Mouse (Mus musculus): ENCODE data around the gene Rsbn1l. TPM values are rescaled to one million over a fixed set of nuclear protein-coding genes. Genes with fewer than 3 reads are reported as not detected.

Gene Rsbn1l
- 5.4 and 7.1 TPM in 2 replicates for polyA plus RNA-seq (2016; fragmentation: Nextera tagmentation; extraction: Ambion mirVana)

DNA sequence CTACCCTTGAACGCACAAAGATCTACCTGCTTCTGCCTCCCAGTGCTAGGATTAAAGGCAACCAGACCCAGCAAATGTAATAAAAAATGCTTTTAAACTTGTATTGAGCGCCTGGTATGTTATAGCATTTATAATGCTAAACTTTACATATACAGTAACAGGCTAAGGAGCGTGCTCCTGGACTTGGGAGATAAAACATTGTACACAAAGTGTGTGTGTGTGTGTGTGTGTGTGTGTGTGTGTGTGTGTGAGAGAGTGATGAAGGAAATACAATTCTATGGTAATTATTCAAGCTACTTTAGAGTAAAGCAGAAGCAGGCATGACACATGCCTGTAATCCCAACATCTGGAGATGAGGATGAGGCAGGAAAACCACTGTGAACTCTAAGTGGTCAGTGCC is at the start of gene Rsbn1l:
Gene Rsbn1l (minus strand): TSS at position 101 of the 400 bp plus-strand sequence.
- H3K9ac ChIP-seq: no peak within 1 kb of the TSS
- H3K9me3 ChIP-seq (replicated peaks): peaks cover 7% of the 10 kb centered on the region; the same call in 1 of the 2 replicates
- peaks cover 30% of the 10 kb centered on the region for H3K36me3 ChIP-seq
- H3K4me1 ChIP-seq (replicated peaks): peaks cover 7% of the 10 kb centered on the region; the same call in 1 of the 2 replicates
- H3K27ac ChIP-seq (ENCODE audit: poor library complexity, severe bottlenecking): no peak within 1 kb of the TSS
- ATAC-seq (ENCODE audit: insufficient number of reproducible peaks, low FRiP score): no peak
- no peaks in the 10 kb centered on the region for H3K27me3 ChIP-seq (replicated peaks)
- H3K4me2 ChIP-seq: no peak within 1 kb of the TSS
- WGBS: 92% methylated on average over 3 of the region's 3 CpGs
- no peak within 1 kb of the TSS for H3K4me3 ChIP-seq

DNA sequence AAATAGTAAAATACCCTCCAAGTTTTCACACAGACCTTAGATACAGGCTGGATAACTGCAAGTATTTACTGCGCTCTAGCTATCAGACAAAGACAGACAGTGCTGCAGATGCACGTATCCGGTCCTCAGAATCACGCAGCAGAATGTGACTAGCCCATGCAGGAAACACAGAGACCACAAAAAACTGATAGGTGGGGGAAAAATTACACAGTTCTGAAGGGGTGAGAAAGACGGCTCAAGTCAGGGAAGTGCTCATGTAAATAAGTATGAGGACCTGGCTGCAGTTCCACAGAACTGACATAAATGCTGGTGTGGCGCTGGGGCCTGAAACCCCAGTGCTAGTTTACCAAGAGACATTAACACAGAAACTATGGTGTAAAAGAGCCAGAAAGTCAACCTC is 46.5 kb upstream of the Rsbn1l start:
- no peak for ATAC-seq (ENCODE audit: insufficient number of reproducible peaks, low FRiP score)
- no peak overlapping the region for H3K4me2 ChIP-seq
- H3K27ac ChIP-seq (ENCODE audit: poor library complexity, severe bottlenecking): no peak overlapping the region
- WGBS: 86% methylated on average over 6 of the region's 6 CpGs
- no peak overlapping the region for H3K9ac ChIP-seq
- H3K9me3 ChIP-seq (replicated peaks): peaks cover 3% of the 10 kb centered on the region; the same call in 1 of the 2 replicates
- no peak overlapping the region for H3K4me3 ChIP-seq
- H3K36me3 ChIP-seq: peaks cover 72% of the 10 kb centered on the region
- no peaks in the 10 kb centered on the region for H3K4me1 ChIP-seq (replicated peaks)
- H3K27me3 ChIP-seq (replicated peaks): no peaks in the 10 kb centered on the region

DNA sequence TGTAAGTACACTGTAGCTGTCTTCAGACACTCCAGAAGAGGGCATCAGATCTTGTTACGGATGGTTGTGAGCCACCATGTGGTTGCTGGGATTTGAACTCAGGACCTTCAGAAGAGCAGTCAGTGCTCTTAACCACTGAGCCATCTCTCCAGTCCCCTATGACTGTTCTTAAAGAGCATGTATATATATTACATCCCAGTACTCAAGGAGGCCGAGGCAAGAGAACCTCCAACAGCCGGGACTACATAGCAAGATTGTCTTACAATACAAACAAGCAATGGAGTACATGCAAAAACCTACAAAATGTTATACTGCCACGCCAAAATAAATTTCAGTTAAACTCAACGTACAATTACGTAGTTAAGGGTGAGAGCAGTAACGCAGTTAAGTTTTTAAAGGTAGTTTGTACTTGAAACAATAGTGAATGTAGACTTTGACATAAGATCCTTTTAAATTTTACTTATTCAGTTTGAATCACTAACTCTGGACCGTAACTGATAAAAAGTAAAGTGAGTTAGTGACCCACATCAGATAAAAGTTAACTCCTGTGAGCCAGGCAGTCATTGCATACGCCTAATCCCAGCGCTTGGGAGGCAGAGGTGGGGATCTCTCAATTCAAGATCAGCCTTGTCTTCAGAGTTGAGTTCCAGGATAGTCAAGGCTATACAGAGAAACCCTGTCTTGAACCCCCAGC is 45.6 kb upstream of the Rsbn1l start:
- H3K4me3 ChIP-seq: no peak overlapping the region
- ATAC-seq (ENCODE audit: insufficient number of reproducible peaks, low FRiP score): no peak
- H3K27ac ChIP-seq (ENCODE audit: poor library complexity, severe bottlenecking): no peak overlapping the region
- H3K4me2 ChIP-seq: no peak overlapping the region
- H3K36me3 ChIP-seq: peaks cover 80% of the 10 kb centered on the region
- WGBS: 94% methylated on average over 10 of the region's 10 CpGs
- H3K4me1 ChIP-seq (replicated peaks): no peaks in the 10 kb centered on the region
- peaks cover 3% of the 10 kb centered on the region; the same call in 1 of the 2 replicates for H3K9me3 ChIP-seq (replicated peaks)
- H3K27me3 ChIP-seq (replicated peaks): no peaks in the 10 kb centered on the region
- no peak overlapping the region for H3K9ac ChIP-seq

DNA sequence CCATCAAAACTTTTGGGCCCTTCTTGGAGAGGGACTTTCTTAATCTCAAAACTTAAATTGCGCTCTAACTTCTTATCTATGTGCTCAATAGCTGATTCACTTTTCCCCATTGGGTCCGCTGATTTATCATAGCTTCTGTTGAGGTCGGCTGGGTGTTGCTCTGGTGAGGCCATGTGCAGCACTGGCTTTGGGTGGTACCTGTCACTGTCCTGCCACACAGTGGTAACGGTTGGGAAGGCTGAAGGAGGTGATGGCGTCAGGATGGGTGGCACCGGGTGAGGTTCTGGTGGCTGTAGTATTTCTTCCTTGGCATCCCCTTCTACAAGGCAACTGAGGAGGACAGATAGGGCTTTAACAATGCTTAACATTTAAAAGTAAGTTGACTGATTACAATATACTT is 42.2 kb upstream of the Rsbn1l start:
- Histone ChIP-seq H3K4me1 (replicated peaks) (no peaks in the 10 kb centered on the region), H3K27ac (ENCODE audit: poor library complexity, severe bottlenecking) (no peak overlapping the region), H3K9me3 (replicated peaks) (peaks cover 3% of the 10 kb centered on the region; the same call in 1 of the 2 replicates), H3K36me3 (peaks cover 89% of the 10 kb centered on the region), H3K27me3 (replicated peaks) (no peaks in the 10 kb centered on the region), H3K4me3 (no peak overlapping the region), H3K4me2 (no peak overlapping the region), H3K9ac (no peak overlapping the region)
- 80% methylated on average over 6 of the region's 6 CpGs for WGBS
- ATAC-seq (ENCODE audit: insufficient number of reproducible peaks, low FRiP score): no peak

DNA sequence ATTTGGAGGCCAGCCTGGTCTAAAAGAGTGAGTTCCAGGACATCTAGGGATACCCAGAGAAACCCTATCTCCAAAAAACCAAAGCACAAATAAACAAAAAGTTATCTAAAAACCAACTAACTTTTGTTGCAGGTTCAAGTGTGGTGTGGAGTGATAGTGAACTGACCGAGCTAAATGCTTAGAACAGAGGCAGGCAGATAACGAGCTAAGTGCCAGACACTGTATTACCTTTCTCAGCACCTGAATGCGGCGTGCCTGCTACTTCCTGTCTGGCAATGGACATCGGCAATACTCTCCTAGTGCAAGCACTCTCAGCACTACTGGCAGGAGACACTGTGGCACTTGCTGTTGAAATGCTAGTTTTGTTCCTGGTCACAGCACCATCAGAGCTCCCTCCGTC is 41.4 kb upstream of the Rsbn1l start:
- Histone ChIP-seq H3K9me3 (replicated peaks) (peaks cover 3% of the 10 kb centered on the region; the same call in 1 of the 2 replicates), H3K9ac (no peak overlapping the region), H3K4me2 (no peak overlapping the region), H3K27me3 (replicated peaks) (no peaks in the 10 kb centered on the region), H3K27ac (ENCODE audit: poor library complexity, severe bottlenecking) (no peak overlapping the region), H3K4me1 (replicated peaks) (no peaks in the 10 kb centered on the region), H3K36me3 (peaks cover 83% of the 10 kb centered on the region), H3K4me3 (no peak overlapping the region)
- 74% methylated on average over 6 of the region's 6 CpGs for WGBS
- ATAC-seq (ENCODE audit: insufficient number of reproducible peaks, low FRiP score): no peak

DNA sequence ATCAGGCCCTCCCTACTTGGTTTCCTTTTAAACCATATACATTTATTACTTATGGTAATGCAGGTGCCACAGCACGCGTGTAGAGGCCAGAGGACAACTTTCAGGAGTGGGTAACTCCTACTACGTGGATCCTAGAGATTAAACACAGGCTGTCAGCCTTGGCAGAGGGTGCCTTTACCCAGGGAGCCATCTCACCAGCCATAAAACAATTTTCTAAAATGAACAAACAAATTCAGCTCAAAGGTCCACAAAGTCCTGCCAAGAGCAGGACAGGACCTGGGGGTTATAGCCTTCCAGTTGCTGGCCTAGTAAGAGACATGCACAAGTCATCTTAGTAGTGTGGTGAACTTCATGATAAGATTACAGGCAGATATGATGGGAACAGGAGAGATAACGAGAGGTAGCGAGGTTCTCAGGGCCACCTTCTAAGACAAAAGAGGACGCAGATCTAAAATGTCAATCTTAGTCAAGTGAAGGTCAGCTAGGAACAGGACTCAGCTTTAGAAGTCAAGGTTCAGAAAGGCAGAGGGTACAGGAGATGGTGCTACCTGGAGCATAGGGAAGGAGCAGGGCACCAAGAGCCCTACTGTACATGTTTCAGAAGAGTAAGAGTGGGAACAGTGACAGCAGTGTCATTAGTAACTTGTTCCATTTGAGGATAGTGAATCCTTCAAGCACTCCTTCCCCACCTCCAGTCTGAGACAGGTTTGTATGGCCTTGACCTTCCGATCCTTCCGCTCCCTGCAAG is 34.0 kb upstream of the Rsbn1l start:
- Histone ChIP-seq H3K27me3 (replicated peaks) (no peaks in the 10 kb centered on the region), H3K4me2 (no peak overlapping the region), H3K36me3 (peaks cover 72% of the 10 kb centered on the region), H3K4me3 (no peak overlapping the region), H3K9ac (no peak overlapping the region), H3K4me1 (replicated peaks) (no peaks in the 10 kb centered on the region), H3K9me3 (replicated peaks) (no peaks in the 10 kb centered on the region), H3K27ac (ENCODE audit: poor library complexity, severe bottlenecking) (no peak overlapping the region)
- ATAC-seq (ENCODE audit: insufficient number of reproducible peaks, low FRiP score): no peak
- WGBS: 86% methylated on average over 8 of the region's 8 CpGs

DNA sequence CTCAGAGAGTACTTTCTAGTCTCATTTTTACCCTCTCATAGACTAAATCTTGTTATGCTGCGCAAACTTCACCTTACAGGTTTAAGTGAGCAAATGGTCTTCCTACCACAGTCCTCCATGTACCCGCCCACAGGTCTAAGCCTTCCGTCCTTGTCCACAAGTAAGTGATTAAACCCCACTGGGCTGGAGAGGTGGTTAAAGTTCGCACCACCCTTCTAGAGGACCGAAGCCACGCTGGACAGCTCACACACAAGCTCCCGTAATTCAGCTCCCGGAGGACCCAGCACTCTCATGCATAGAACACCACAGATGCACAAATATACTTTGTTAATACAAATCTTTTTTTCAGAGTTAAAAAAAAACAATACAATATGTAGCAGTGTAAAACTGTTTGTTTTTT is 30.1 kb upstream of the Rsbn1l start:
- Histone ChIP-seq H3K4me1 (replicated peaks) (no peaks in the 10 kb centered on the region), H3K9ac (no peak overlapping the region), H3K27me3 (replicated peaks) (no peaks in the 10 kb centered on the region), H3K36me3 (peaks cover 56% of the 10 kb centered on the region), H3K4me3 (no peak overlapping the region), H3K27ac (ENCODE audit: poor library complexity, severe bottlenecking) (no peak overlapping the region), H3K4me2 (no peak overlapping the region), H3K9me3 (replicated peaks) (no peaks in the 10 kb centered on the region)
- no peak for ATAC-seq (ENCODE audit: insufficient number of reproducible peaks, low FRiP score)
- WGBS: 95% methylated on average over 8 of the region's 8 CpGs

DNA sequence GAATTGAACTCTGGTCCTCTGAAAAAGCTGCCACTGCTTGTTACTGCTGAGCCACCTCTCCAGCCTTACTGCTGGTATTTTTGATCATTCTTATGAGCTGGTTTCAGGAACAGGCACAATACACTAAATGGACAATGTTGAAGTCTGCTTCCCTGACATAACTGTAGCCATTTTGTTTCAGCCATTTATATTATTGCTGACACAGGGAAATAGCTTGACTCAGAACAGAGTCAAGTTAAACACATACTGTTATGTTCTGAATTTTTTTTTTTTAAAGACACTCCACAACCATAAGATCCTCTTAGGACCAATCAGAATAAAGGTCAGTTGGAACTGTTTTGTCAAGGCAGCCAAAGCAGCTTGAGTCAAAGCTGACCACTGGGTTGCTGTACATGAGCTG is 27.3 kb upstream of the Rsbn1l start:
- H3K9ac ChIP-seq: no peak overlapping the region
- H3K27ac ChIP-seq (ENCODE audit: poor library complexity, severe bottlenecking): no peak overlapping the region
- no peak overlapping the region for H3K4me3 ChIP-seq
- peaks cover 33% of the 10 kb centered on the region for H3K36me3 ChIP-seq
- H3K4me2 ChIP-seq: no peak overlapping the region
- peaks cover 3% of the 10 kb centered on the region; the same call in 1 of the 2 replicates for H3K9me3 ChIP-seq (replicated peaks)
- no peaks in the 10 kb centered on the region for H3K4me1 ChIP-seq (replicated peaks)
- no peaks in the 10 kb centered on the region for H3K27me3 ChIP-seq (replicated peaks)
- no peak for ATAC-seq (ENCODE audit: insufficient number of reproducible peaks, low FRiP score)

DNA sequence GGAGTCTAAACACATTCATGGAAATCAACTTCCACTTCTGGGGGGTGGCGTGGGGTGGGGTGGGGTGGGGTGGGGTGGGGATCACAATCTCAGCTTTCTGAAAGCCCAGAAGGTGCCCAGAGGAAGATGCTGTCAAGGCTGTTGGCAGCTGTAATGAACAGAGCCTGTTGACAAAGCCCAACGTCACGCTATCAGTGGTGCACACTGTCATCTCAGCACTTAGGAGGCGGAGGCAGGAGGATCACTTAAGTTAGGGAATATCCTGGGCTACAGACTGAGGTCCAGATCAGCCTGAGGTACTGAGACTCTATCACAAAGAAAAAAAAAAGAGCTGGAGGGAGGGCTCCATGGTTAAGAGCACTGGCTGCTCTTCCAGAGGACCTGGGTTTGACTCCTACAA is 18.5 kb upstream of the Rsbn1l start:
- no peaks in the 10 kb centered on the region for H3K9me3 ChIP-seq (replicated peaks)
- H3K4me3 ChIP-seq: no peak overlapping the region
- ATAC-seq (ENCODE audit: insufficient number of reproducible peaks, low FRiP score): no peak
- H3K36me3 ChIP-seq: no peaks in the 10 kb centered on the region
- no peaks in the 10 kb centered on the region for H3K4me1 ChIP-seq (replicated peaks)
- no peak overlapping the region for H3K4me2 ChIP-seq
- no peaks in the 10 kb centered on the region for H3K27me3 ChIP-seq (replicated peaks)
- H3K9ac ChIP-seq: no peak overlapping the region
- WGBS: 52% methylated on average over 4 of the region's 4 CpGs
- H3K27ac ChIP-seq (ENCODE audit: poor library complexity, severe bottlenecking): no peak overlapping the region

DNA sequence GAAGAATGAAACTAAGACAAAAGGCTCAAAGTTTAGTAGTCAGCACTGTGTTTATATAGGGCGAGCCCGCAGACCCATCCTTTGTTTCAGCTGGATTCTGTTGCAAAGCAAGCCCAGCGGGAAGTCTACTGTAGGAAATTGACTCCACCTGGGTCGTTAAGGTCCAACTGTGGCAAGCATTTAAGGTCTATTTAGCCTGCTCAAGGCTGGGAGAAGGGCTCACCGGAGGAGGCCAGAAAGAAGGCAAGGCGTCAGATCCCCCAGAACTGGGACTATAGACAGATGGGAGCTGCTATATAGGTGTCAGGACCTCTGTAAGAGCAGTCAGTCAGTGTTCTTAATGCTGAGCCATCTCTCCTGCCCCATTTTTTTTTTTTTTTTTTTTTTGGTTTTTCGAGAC is 17.8 kb upstream of the Rsbn1l start:
- Histone ChIP-seq H3K27ac (ENCODE audit: poor library complexity, severe bottlenecking) (no peak overlapping the region), H3K4me2 (no peak overlapping the region), H3K4me1 (replicated peaks) (0 out of 2 replicates have a peak, but pooled peaks cover 1% of the 10 kb centered on the region), H3K9me3 (replicated peaks) (no peaks in the 10 kb centered on the region), H3K36me3 (no peaks in the 10 kb centered on the region), H3K4me3 (no peak overlapping the region), H3K9ac (no peak overlapping the region), H3K27me3 (replicated peaks) (no peaks in the 10 kb centered on the region)
- ATAC-seq (ENCODE audit: insufficient number of reproducible peaks, low FRiP score): no peak
- 39% methylated on average over 7 of the region's 7 CpGs for WGBS

DNA sequence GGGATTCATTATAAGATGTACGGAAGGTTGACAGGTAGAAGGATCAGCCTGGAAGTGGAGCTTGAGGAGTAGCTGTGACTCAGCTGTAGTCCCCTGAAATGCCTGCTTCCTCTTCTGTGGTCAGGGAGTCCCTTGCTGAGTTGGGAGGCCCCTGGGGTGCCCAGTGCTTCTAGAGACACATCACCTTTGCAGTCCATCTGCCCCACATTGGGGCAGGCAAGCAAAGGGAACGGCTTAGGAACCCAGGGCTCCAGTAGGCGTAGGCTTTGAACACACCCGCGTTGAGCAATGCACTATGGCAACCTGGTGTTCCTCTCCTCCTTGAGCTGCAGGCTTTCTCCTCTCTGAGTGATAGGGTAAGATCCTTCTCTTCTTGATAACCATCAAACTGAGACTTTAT is 16.9 kb upstream of the Rsbn1l start:
- Histone ChIP-seq H3K9me3 (replicated peaks) (no peaks in the 10 kb centered on the region), H3K4me2 (no peak overlapping the region), H3K9ac (no peak overlapping the region), H3K36me3 (no peaks in the 10 kb centered on the region), H3K27ac (ENCODE audit: poor library complexity, severe bottlenecking) (no peak overlapping the region), H3K4me3 (no peak overlapping the region), H3K27me3 (replicated peaks) (no peaks in the 10 kb centered on the region), H3K4me1 (replicated peaks) (peaks cover 5% of the 10 kb centered on the region; the same call in 1 of the 2 replicates)
- ATAC-seq (ENCODE audit: insufficient number of reproducible peaks, low FRiP score): no peak
- 64% methylated on average over 5 of the region's 5 CpGs for WGBS

Measured in heart, embryonic 12.5 days (tissue).